Mouse (Mus musculus): ENCODE measurements around the gene 2310061N02Rik.

GRCm38 (mm10) chr16:88707496-88708012 is at the start of gene 2310061N02Rik:
- no peak for TF ChIP-seq CTCF (IDR thresholded peaks at IDR 0.05 in 2 of 3, conservative IDR thresholded peaks at IDR 0.05 in 1 of 3; ENCODE audit: control insufficient read depth in 1 of 3, insufficient read depth in 1 of 3, low read depth in 2 of 3, low read length in 3 of 3, poor library complexity in 1 of 3, severe bottlenecking in 1 of 3)
- TF ChIP-seq GATA1 (IDR thresholded peaks at IDR 0.05; ENCODE audit: low read depth, low read length) = no peak

Data from MEL (cell line).